Mouse (Mus musculus): Measurements from ENCODE around the gene Rhebl1.

Rhebl1 gene

DNA sequence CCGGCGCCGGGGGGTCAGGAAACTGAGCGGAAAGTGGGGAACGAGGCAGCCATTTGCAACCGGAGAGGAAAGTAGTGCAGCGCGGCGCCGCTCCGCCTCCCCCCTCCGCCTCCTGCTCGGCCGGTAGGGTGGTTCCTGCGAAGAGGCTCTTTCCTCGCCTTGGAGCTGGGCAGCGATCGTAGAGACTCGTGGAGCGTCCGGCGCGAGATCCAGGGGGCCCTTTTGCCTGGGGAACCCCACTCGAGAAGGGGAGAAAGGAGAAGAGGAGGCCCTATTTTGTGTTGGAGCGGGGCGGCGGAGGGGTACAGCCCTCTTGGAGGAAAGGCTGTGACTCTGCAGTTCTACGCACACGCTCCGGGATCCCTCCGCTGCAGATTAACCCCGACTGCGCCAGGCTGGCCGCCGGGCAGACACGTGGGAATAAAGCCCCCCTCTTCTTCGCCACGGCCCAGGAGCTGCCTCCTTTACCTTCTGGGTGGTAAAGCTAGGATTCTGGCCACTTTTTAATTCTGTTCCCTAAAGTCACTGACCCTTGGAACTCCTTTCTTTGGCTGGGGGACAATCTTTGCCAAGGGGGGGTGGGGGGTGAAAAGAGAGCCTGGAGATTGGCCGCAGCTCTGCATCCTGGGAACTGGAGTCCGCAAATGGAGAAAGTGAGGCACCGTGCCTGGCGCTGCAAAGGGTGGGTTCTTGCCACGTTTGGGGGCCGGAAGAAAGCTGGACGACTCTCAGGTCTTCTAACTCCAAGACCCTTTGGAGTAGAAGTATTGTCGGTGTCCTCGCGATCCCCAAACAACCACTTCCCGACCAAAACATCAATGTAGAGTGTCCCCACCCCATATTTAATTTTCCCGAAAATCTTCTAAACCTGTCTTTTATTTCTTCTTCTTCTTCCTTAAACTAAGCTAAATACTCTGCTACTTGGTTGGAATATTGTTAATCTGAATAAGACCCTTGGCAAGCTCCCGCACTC, 22.1 kb downstream of the Rhebl1 start:
- in situ Hi-C loops (cut with MseI, MboI): no loop called here

DNA sequence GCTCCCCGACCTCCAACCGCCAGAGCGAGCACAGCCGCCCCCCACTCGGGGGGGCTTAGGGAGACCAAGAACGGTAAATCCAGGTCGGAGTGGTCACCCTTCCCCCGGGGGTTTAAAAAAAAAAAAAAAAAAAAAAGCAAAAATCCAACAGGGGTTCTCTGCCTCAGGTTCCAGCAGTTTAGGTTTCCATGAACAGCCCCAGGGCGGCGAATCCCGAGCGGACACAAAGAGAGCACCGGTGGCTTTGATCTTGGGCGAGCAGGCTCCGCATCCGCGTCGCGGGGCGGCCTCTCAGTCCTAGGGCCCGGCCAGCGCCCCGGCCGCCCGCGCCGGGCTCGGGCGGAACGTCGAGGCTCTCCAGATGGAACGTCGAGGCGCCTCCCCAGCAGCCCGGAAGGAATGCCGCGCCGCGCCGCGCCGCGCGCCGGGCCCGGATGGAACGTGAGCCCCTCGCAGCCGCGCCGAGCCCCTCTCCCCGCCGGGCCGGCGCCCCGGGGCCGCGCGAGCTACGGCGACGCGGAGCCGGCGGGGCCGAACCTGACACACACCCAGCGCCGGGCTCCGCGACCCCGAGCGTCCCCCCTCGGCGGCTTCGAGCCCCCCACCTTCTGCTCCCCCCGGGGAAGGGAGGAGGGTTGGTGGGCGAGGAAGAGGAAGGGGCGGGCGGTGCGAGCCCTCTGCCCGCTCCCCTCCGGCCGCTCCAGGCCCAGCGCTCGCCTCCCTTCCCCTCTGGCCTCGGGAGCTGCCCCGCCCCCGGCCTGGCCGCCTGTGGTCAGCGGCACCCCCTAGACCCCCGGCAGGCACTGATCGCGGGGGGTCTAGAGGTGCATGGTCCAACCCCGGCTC, 23.0 kb downstream of the Rhebl1 start, which contains the start of gene Kmt2d:
Gene Kmt2d (minus strand): TSS at position 135 of the 846 bp plus-strand sequence.
- in situ Hi-C loops (cut with MseI, MboI): no loop called here

DNA sequence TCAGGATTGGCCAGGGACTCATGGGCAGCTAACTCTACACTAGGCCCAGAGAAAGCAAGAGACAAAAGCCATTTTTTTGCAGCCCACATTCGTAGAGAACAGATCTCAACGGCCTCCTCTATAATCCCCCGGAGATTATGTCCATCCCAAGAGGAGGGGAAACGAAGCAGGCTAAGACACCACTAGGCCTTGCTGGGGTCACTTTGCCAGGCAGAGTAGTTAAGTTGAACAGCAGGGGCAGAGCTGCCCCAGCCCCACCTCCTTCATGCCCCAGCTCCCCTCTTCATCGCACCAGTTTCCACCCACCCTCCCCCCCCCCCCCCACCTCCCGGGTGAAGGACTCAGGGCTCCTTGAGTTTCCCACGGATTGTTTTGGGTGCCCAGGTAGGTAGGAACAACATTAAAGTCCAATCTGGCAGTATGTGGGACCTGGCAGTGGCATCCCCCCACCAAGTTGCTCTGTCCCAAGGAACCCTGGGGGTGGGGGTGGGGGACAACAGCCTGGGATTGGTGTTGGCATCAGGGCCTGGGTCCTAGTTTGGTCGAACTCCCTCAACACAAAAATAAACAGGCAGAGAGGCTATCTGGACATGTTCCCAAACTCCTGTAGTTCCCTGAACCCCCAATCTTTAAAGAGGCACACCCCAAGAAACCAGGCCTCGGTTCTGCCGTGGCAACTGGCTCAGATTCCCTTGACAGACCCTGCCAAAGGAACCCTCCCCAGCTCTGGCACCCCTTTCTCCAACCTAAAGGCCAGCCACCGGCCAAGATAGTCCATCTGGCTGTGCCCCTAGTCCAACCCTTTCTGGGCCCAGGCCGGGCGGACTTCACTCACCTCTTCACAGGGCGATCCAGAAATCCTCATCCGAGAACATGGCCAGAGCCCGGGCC, 23.9 kb downstream of the Rhebl1 start:
- in situ Hi-C loops (cut with MseI, MboI): no loop called here

DNA sequence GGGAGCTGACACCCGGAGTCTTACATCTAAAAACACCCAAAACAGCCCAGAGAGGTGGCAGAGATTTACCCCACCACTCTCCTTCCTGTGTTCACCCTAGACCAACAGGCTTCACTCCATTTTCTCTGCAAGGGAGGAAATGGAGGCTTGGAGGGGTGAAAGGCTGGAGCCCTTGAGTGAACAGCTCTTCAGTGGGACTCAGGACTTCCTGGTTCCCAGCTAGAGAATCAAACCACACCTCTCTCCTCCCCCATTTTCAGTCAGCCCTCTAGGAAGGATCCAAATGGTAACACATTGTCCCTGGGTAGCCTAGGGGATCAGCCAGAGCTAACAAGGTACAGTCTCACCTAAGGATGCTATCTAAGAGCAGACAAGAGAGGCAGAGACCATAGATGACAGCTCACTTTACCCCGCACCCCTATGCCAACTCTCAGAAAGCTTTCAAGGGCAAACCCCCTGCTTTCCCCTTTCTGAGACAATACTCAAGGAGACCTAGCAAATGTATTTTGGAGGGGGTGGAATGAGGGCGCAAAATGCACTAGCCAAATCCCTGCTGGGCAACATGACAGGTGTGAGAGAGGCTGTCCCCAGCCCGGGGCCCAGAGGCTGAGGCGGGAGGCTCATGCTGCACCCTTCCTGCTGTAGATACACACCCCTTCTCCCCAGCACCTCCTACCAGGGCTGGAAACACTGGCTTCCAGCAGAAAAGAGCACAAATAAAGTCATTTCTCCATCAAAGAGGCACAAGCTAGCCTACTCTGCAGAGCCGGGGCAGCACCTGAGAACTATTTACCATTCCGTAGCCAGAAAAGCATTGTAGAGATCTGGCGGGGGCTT, 24.8 kb downstream of the Rhebl1 start:
- in situ Hi-C loops (cut with MseI, MboI): no loop called here

DNA sequence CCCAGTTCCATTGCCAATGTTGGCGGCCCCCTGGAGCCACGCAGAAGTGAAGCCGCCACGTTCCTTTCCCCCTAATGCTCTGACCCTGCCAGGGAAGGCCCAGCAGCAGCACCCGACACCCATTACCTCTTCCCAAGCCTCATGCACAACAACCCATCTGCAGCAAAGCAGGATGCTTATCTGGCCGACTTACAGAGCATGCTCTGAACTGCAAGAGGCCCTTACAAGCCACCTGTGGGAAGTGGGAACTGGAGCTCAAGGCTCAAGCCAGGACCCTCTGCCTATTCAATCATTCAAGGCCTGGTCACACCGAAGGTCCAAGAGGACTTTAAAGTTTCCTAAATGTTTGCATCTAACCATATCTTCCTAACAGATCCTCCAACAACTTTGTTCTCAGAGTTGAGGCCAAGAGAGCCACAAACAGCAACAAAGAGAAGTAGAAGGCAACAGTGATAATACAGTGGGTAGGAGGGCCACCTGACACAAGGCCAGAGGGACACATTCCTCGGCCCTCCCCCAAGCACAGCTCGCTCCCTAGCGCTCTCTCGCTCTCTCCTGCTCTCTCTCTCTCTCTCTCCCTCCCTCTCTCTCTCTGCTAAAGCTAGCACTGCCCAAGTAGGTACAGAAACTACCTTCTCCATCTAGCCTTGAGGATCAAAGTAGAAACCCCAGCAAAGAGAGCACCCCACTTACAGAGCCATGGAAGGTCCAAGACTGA, 25.8 kb downstream of the Rhebl1 start:
- in situ Hi-C loops (cut with MseI, MboI): no loop called here

DNA sequence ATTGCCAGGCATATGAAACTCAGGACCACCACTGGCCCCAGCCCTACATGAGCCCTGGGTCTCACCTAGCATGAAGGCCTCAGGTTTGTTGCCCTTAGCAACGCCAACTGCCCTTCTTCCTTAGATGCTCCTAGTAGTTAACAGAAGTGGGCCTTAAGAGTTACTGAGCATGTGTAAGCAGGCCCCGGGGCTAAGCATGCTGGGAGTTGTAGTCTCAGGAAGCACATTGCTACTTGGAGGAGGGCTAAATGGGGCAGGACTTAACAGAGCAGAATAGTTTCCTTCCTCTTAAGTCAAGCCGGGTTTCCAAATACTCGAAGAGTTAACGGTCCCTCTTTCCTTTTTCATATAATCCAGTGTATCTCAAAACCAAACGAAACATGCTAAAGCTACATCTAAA, 27.0 kb downstream of the Rhebl1 start:
- in situ Hi-C loops (cut with MseI, MboI): no loop called here

DNA sequence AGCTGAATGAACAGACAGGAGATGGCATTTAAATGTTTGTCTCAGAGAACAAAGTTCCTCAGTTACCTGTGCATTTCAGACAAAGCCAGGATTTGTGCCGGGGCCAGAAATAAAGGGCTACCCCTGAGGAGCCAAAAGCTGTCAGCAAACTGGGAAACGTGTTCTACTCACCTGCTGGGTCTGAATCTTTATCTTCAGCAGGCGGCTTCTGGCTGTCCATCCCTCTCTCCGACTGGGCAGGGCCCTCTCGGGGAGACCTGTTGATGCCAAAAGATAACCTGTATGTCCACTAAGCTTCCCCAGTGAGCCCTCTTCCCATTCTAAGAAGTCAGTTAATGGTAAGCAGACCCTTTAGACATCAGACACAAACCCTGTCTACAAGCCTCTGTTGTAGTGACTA, 27.8 kb downstream of the Rhebl1 start:
- in situ Hi-C loops (cut with MseI, MboI): no loop called here

DNA sequence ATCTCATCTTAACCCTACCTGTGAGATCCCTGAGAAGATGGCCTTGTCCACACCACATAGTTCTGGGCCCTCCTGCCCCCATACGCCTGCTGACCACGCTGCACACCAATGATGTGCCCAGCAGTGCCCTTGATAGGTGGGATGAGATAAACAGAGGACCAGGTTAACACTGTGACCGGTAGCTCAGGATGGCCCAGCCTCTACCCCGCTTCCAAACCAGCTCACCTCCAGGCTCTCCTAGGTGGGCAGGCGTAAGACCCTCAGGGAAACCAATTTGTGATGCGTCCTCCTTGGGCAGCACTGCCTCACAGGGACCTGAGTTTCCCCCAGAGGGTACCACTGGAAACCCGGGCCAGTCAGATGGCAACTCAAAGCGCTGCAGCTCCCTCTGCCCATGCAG, 28.6 kb downstream of the Rhebl1 start:
- in situ Hi-C loops (cut with MseI, MboI): no loop called here

DNA sequence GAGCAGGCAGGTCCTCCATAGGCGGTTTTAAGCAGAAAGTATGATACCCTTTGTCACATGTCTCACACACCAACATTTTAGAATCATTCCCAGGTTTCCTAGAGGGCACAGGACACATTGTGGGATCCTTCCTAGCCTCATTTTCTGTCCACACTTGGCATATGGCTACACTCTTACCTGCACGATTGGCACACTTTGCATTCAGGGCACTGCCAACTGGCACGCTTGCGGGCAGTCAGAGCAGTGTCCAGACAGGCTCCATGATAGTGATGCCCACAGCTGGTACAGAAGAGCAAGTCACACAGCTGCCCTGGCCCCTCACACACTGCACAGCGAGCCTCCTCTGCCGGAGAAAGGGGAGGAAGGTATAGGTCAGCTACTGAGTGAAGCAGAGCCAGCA, 29.4 kb downstream of the Rhebl1 start:
- in situ Hi-C loops (cut with MseI, MboI): no loop called here

DNA sequence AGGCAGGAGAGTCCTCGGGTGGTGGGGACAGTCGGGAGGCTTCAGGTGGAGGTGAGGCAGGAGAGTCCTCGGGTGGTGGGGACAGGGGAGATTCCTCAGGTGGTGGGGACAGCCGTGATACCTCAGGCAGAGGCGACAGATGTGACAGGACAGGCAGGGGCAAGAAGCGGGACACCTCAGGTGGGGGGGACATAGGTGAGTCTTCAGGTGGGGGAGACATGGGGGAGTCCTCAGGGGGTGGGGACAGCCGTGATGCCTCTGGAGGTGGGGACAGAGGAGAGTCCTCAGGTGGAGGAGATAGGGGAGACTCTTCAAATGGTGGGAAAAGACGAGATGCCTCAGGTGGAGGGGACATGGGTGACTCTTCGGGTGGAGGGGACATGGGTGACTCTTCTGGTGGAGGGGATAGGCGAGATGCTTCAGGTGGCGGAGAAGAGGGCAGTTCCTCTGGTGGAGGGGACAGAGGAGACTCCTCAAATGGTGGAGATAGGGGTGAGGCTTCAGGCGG, 30.8 kb downstream of the Rhebl1 start:
- in situ Hi-C loops (cut with MseI, MboI): no loop called here

DNA sequence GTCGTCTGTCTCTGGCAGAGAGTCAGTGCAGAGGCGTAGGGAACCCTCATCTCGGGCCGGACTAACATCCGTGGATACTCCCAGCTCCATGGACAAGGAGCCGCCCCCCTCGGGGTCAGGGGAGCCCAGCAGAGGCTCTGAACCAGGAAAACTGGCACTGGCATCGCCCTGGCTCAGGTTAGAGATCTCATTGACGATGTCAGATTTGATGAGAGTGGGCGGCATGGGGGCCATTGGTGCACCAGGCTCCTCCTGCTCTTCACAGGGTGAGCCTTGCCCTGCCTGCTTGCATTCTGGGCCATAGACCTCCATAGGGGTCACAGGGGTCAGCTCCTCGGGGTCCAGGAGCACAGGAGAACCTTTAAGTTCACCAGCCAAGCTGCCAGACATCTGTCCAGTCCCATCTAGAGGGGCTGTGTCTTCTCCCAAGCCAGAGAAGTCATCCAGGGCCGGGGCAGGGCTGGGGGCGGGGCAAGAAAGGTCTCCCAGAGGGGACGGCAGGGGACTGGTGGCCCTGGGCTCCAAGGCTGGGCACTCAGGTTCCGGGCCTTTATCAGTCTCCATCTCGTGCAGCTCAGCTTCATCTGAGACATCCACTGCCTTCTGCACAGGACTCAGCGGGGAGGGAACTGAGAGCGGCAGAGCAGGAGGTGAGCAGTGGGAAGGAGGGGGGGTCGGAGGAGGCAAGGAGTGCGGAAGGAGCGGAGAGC, 32.5 kb downstream of the Rhebl1 start:
- in situ Hi-C loops (cut with MseI, MboI): no loop called here

DNA sequence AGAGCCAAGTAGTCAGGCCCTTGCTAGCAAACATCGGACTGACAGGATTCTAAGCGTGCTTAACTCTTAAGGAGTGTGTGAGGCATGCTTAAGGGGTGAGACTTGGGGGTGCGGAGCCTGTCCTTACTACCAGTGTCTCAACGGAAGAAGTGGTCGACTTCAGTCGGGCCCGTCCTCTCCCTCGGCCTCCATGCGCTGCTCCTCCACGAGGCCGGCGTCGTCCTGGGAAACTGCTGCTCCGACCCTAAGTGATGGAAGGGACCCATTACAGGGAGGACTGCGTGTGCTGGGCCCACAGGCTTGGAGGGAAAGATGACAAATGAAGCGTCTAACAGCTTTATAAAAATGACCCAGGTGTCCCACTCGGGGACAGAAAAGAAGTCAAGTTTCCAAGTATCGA, 33.4 kb downstream of the Rhebl1 start:
- in situ Hi-C loops (cut with MseI, MboI): no loop called here

DNA sequence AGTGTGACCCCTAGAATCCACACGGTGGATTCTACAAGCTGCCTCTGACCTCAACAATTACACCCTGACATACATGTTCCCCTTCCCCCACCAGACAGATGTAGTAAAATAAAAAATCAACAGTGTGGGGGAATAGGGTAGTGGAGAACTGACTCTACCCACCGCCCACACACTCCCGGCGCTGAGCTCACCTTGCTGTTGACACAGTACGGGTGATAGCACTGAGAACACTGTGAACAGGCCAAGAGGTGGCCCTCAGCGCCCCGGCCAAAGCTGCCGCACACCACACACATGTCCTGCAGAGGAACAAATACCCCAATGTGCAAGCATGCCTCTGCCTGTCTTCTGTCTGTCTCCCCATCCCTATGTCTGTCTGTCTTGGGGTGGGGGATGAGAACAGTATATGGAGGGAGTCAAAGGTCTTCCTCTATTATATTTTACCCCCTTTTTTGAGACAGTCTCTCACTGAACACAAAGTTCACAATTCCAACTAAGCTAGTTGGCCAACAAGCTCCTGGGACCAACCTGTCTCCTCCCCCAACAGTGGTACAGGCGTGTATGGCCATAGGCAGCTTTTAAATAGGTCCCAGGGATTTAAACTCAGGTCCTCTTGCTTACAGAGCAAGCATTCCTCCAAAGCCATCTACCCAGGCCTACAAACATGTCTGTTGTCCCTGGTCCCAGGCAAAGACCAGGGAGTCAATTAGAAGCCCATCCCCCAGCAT, 34.9 kb downstream of the Rhebl1 start:
- in situ Hi-C loops (cut with MseI, MboI): no loop called here

DNA sequence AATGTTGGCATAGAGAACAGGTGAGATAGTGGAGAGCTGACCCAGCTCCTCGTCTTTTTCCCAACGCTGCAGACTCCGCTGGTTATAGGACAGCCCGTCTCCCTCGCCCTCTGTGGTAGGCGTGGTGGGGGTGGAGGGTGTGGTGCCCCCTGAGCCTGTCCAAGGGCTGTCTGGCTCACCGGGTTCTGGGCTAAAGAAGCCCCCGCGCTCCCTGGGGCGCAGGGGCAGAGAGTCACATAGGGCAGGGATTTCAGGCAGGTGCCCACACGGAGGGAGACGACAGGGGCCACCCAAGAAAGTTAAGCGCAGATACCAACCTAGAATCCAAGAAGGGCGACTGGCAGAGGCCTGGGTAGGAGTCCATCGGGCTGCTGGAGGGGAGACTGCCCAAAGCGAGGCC, 40.1 kb downstream of the Rhebl1 start:
- in situ Hi-C loops (cut with MseI, MboI): no loop called here

DNA sequence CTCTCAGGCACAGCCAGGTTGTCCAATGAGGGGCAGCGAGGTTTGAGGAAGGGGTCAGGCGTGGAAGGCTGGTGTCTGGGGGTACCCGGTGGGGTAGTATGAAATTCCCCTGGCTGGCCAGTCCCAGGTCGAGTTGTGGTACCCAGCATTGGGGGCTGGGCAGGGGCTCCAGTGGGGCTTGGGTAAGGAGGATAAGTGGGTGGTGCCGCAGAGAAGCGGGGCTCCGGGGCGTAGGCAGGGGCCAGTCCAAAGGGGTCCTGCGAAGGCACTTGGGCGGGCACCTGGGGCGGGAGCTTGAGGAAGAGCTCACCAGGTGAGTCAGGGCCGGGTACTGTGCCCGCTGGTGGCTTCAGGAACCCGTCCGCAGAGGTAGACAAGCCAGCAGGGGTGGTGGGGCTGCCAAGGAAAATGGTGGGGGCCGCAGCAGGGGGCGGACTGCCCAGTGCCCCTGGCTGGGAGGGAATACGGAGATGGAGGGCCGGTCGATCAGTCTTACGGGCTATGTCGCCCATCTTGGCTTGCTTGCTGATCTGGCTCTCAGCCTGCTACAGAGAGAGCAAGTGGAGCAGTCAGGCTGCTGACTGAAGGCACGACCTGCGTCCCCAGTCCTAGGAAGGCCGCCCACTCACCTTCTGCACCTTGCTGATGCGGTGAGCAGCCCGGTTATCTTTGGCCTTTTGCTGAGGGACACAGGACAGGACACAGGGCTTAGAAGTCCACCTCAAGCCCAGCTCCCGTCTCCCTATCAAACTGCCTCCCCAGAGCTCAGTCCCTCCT, 41.0 kb downstream of the Rhebl1 start:
- in situ Hi-C loops (cut with MseI, MboI): no loop called here

DNA sequence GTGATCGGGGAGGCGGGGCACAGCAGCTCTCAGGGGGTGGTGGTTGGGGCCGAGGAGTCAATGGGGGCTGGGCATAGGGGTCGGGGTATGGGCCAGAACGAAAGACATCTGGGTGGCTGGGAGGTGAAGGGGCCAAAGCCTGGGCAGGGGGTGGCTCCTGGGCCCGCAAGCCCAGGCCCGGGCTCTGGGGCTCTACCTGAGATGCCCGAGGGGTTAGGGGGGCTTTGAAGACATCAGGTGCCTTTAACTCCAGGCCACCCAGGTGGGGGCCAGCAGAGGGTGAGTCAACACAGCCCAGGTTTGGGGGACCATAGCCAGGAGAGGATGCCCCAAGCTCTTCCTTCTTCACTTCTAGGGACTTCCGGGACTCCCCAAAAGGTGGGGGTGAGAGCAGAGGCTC, 41.6 kb downstream of the Rhebl1 start:
- in situ Hi-C loops (cut with MseI, MboI): no loop called here

DNA sequence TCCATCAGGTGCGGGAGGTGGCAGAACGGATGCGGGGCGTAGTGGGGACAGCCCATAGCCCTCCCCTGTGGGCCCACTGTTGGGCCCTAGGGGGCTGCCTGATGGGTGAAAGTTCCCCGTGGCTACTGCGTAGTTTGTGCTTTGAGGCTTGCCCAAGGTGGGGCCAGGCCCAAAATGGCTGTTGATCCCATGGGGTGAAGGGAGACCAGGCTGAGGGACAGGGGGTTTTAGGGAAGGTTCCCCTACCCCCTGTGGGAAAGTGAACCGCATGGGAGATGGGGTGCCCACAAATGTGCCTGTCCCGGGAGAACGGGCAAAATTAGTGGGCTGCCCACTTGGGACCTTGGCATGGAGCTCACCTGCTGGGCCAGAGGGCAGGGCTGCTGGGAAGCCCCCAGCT, 42.3 kb downstream of the Rhebl1 start:
- in situ Hi-C loops (cut with MseI, MboI): no loop called here

Data from mouse trophoblast stem cell (cell line).